Mouse (Mus musculus) embryonic facial prominence, embryonic 11.5 days (tissue): Measurements from ENCODE around the gene Cx3cl1. TPM values are rescaled to one million over a fixed set of nuclear protein-coding genes. Genes with fewer than 3 reads are reported as not detected.

Experiments used
- polyA plus RNA-seq: library from polyadenylated mRNA; unstranded; fragments of >200 nt; fragmentation: Nextera tagmentation; extraction: Ambion mirVana; gene quantifications from 2 replicates; pipeline ENCODE4 v1.2.1, GENCODE M21; 2014

Cx3cl1 gene
- polyA plus RNA-seq, 1 experiment from 2014 or later: 5.6 TPM

Other genes with a start within 250 kb of the Cx3cl1 start
- 6.9 and 8.8 TPM in 2 replicates for gene Cpne2, start 239.0 kb upstream of the Cx3cl1 start, polyA plus RNA-seq
- gene Rspry1, start 170.1 kb upstream of the Cx3cl1 start, polyA plus RNA-seq: 45.4 and 47.4 TPM in 2 replicates
- 106 and 109 TPM in 2 replicates for gene Fam192a, start 170.0 kb upstream of the Cx3cl1 start, polyA plus RNA-seq
- 71.8 and 73.4 TPM in 2 replicates for gene Arl2bp, start 105.4 kb upstream of the Cx3cl1 start, polyA plus RNA-seq
- gene Pllp, start 75.7 kb upstream of the Cx3cl1 start, polyA plus RNA-seq: 0.47 and 1.5 TPM in 2 replicates
- not detected in 2 replicates for gene Ccl22, start 26.4 kb upstream of the Cx3cl1 start, polyA plus RNA-seq
- not detected in 2 replicates for gene Ccl17, start 38.4 kb downstream of the Cx3cl1 start, polyA plus RNA-seq
- 51.9 and 52.8 TPM in 2 replicates for gene Coq9, start 66.3 kb downstream of the Cx3cl1 start, polyA plus RNA-seq
- gene Ciapin1, start 66.3 kb downstream of the Cx3cl1 start, polyA plus RNA-seq: 123 and 139 TPM in 2 replicates
- 169 and 173 TPM in 2 replicates for gene Polr2c, start 85.4 kb downstream of the Cx3cl1 start, polyA plus RNA-seq
- 11.6 and 11.9 TPM in 2 replicates for gene Dok4, start 104.3 kb downstream of the Cx3cl1 start, polyA plus RNA-seq
- 28.1 and 30.3 TPM in 2 replicates for gene Ccdc102a, start 146.1 kb downstream of the Cx3cl1 start, polyA plus RNA-seq
- not detected in 2 replicates for gene Adgrg5, start 151.7 kb downstream of the Cx3cl1 start, polyA plus RNA-seq
- gene Adgrg1, start 202.7 kb downstream of the Cx3cl1 start, polyA plus RNA-seq: 31.4 and 33.2 TPM in 2 replicates
- gene Adgrg3, start 245.7 kb downstream of the Cx3cl1 start, polyA plus RNA-seq: 2.0 and 3.2 TPM in 2 replicates